Mouse (Mus musculus) lung, embryonic 16.5 days (tissue): ENCODE results near the gene Cdk5r1. TPM values are rescaled to one million over a fixed set of nuclear protein-coding genes. Genes with fewer than 3 reads are reported as not detected.

ENCODE experiments used
- ATAC-seq: fragments of 200-750 bp; cut with Nextera tagmentation; 2 replicates; pipeline ENCODE4 v1.8.0; 2017; ENCODE audit warnings: low read depth, mild to moderate bottlenecking, moderate library complexity
- H3K27ac ChIP-seq: fragments of 300-500 bp; sonication (generic); 2 replicates; pipeline ENCODE4 v1.5.1; 2014; ENCODE audit warnings: mild to moderate bottlenecking, control low read depth, low read length
- H3K27me3 ChIP-seq: fragments of 300-500 bp; sonication (generic); 2 replicates; pipeline ENCODE4 v1.6.1; 2014; ENCODE audit warnings: low read depth, low read length, mixed read lengths; ENCODE audit not compliant: control insufficient read depth, insufficient read depth
- H3K36me3 ChIP-seq: fragments of 300-500 bp; sonication (generic); 2 replicates; pipeline ENCODE4 v1.6.1; 2014; ENCODE audit warnings: low read length; ENCODE audit not compliant: control insufficient read depth, insufficient read depth
- H3K4me1 ChIP-seq: fragments of 300-500 bp; sonication (generic); replicated peaks from 2 replicates; pipeline ENCODE4 v1.6.1; 2014; ENCODE audit warnings: low read length, mixed read lengths; ENCODE audit not compliant: control insufficient read depth, insufficient read depth
- H3K4me2 ChIP-seq: fragments of 300-500 bp; sonication (generic); 2 replicates; pipeline ENCODE4 v1.6.1; 2014; ENCODE audit warnings: low read depth, low read length, control low read depth
- H3K4me3 ChIP-seq: fragments of 300-500 bp; sonication (generic); 2 replicates; pipeline ENCODE4 v1.5.1; 2014; ENCODE audit warnings: mild to moderate bottlenecking, low read length, control low read depth
- H3K9ac ChIP-seq: fragments of 300-500 bp; sonication (generic); 2 replicates; pipeline ENCODE4 v1.6.1; 2014; ENCODE audit warnings: low read length, control low read depth
- H3K9me3 ChIP-seq: fragments of 300-500 bp; sonication (generic); 2 replicates; pipeline ENCODE4 v1.6.1; 2016; ENCODE audit warnings: low read length; ENCODE audit not compliant: control insufficient read depth
- WGBS: fragments of 180-500 bp; shearing (Covaris S2); extraction: QIAGEN DNeasy Blood & Tissue Kit; methylation state at CpG from one replicate; pipeline ENCODE4 v1.1.7; 2014; 5-methylcytosine and 5-hydroxymethylcytosine counted together
- polyA plus RNA-seq: library from polyadenylated mRNA; unstranded; fragments of >200 nt; fragmentation: Nextera tagmentation; extraction: Ambion mirVana; gene quantifications from 2 replicates; pipeline ENCODE4 v1.2.1, GENCODE M21; 2015

Gene Cdk5r1
- polyA plus RNA-seq, 1 experiment from 2014 or later = 0.67 TPM

GRCm38 (mm10) chr11:80479425-80479824 lies 2.6 kb downstream of the Cdk5r1 start:
- Histone ChIP-seq H3K9ac (no peak overlapping the region), H3K4me1 (peaks cover 23% of the 10 kb centered on the region)

GRCm38 (mm10) chr11:80479906-80480866 lies 3.4 kb downstream of the Cdk5r1 start:
- H3K27ac ChIP-seq = no peak overlapping the region
- 76% methylated on average over 31 of the region's 31 CpGs for WGBS
- H3K4me2 ChIP-seq = no peak overlapping the region
- no peak overlapping the region for H3K9ac ChIP-seq
- H3K27me3 ChIP-seq = peaks cover 4% of the 10 kb centered on the region; the same call in 1 of the 2 replicates
- H3K36me3 ChIP-seq = no peaks in the 10 kb centered on the region
- ATAC-seq = no peak
- no peaks in the 10 kb centered on the region for H3K9me3 ChIP-seq
- H3K4me1 ChIP-seq = peaks cover 23% of the 10 kb centered on the region
- no peak overlapping the region for H3K4me3 ChIP-seq

More at GRCm38 (mm10) chr11:80479425-80479824, 2.6 kb downstream of the Cdk5r1 start:
- H3K4me2 ChIP-seq = no peak overlapping the region
- no peak overlapping the region for H3K4me3 ChIP-seq
- no peak for ATAC-seq
- H3K27ac ChIP-seq = no peak overlapping the region
- WGBS = 49% methylated on average over 5 of the region's 5 CpGs
- no peaks in the 10 kb centered on the region for H3K36me3 ChIP-seq
- H3K9me3 ChIP-seq = no peaks in the 10 kb centered on the region
- H3K27me3 ChIP-seq = peaks cover 4% of the 10 kb centered on the region; the same call in 1 of the 2 replicates

GRCm38 (mm10) chr11:80481409-80482050 lies 4.7 kb downstream of the Cdk5r1 start:
- peaks cover 18% of the 10 kb centered on the region for H3K4me1 ChIP-seq
- H3K27ac ChIP-seq = no peak overlapping the region
- no peak overlapping the region for H3K4me3 ChIP-seq
- 83% methylated on average over 13 of the region's 13 CpGs for WGBS
- H3K4me2 ChIP-seq = no peak overlapping the region
- peak overlapping the region; percentile 20; the same call in 1 of the 2 replicates for H3K9ac ChIP-seq
- no peaks in the 10 kb centered on the region for H3K36me3 ChIP-seq
- no peaks in the 10 kb centered on the region for H3K9me3 ChIP-seq
- no peak for ATAC-seq
- peaks cover 4% of the 10 kb centered on the region; the same call in 1 of the 2 replicates for H3K27me3 ChIP-seq

- no peaks in the 10 kb centered on the region for H3K9me3 ChIP-seq
- WGBS = 72% methylated on average over 10 of the region's 10 CpGs
- ATAC-seq = no peak
- no peak overlapping the region for H3K9ac ChIP-seq
- no peak overlapping the region for H3K4me3 ChIP-seq
- H3K27me3 ChIP-seq = peaks cover 4% of the 10 kb centered on the region; the same call in 1 of the 2 replicates
- H3K4me2 ChIP-seq = no peak overlapping the region
- H3K36me3 ChIP-seq = no peaks in the 10 kb centered on the region
- H3K27ac ChIP-seq = no peak overlapping the region
- peaks cover 16% of the 10 kb centered on the region for H3K4me1 ChIP-seq
Measured at GRCm38 (mm10) chr11:80482347-80482746, 5.5 kb downstream of the Cdk5r1 start.

- Histone ChIP-seq H3K27me3 (peaks cover 3% of the 10 kb centered on the region; the same call in 1 of the 2 replicates), H3K9me3 (no peaks in the 10 kb centered on the region), H3K4me1 (peaks cover 10% of the 10 kb centered on the region; the same call in 1 of the 2 replicates), H3K36me3 (no peaks in the 10 kb centered on the region), H3K4me2 (no peak overlapping the region), H3K27ac (no peak overlapping the region), H3K4me3 (no peak overlapping the region), H3K9ac (no peak overlapping the region)
- 80% methylated on average over 7 of the region's 7 CpGs for WGBS
- ATAC-seq = no peak
Measured at GRCm38 (mm10) chr11:80482921-80483320, 6.1 kb downstream of the Cdk5r1 start.

- WGBS = 69% methylated on average over 6 of the region's 6 CpGs
- H3K9me3 ChIP-seq = no peaks in the 10 kb centered on the region
- H3K27me3 ChIP-seq = no peaks in the 10 kb centered on the region
- H3K9ac ChIP-seq = no peak overlapping the region
- ATAC-seq = no peak
- no peak overlapping the region for H3K4me2 ChIP-seq
- no peak overlapping the region for H3K4me3 ChIP-seq
- H3K27ac ChIP-seq = no peak overlapping the region
- no peaks in the 10 kb centered on the region for H3K36me3 ChIP-seq
- peaks cover 7% of the 10 kb centered on the region; the same call in 1 of the 2 replicates for H3K4me1 ChIP-seq
Measured at GRCm38 (mm10) chr11:80483536-80484067, 6.8 kb downstream of the Cdk5r1 start.

- H3K36me3 ChIP-seq = no peaks in the 10 kb centered on the region
- no peak overlapping the region for H3K27ac ChIP-seq
- H3K9ac ChIP-seq = no peak overlapping the region
- no peaks in the 10 kb centered on the region for H3K9me3 ChIP-seq
- WGBS = 40% methylated on average over 12 of the region's 12 CpGs
- H3K4me2 ChIP-seq = no peak overlapping the region
- ATAC-seq = 0 out of 2 replicates have a peak, but pooled peaks have one; percentile 11
- H3K27me3 ChIP-seq = no peaks in the 10 kb centered on the region
- peaks cover 12% of the 10 kb centered on the region for H3K4me1 ChIP-seq
- H3K4me3 ChIP-seq = no peak overlapping the region
Measured at GRCm38 (mm10) chr11:80484191-80484791, 7.5 kb downstream of the Cdk5r1 start.

GRCm38 (mm10) chr11:80485120-80485551 lies 8.3 kb downstream of the Cdk5r1 start:
- H3K4me3 ChIP-seq = no peak overlapping the region
- H3K9ac ChIP-seq = no peak overlapping the region
- no peaks in the 10 kb centered on the region for H3K9me3 ChIP-seq
- H3K27ac ChIP-seq = no peak overlapping the region
- no peak for ATAC-seq
- H3K4me2 ChIP-seq = no peak overlapping the region
- WGBS = 72% methylated on average over 9 of the region's 9 CpGs
- H3K27me3 ChIP-seq = no peaks in the 10 kb centered on the region
- peaks cover 13% of the 10 kb centered on the region for H3K4me1 ChIP-seq
- no peaks in the 10 kb centered on the region for H3K36me3 ChIP-seq
